Mouse (Mus musculus) hindbrain, embryonic 15.5 days (tissue): ENCODE results near the gene Drap1. TPM values are rescaled to one million over a fixed set of nuclear protein-coding genes. Genes with fewer than 3 reads are reported as not detected.

Experiments
- ATAC-seq: fragments of 200-750 bp; cut with Nextera tagmentation; 2 replicates; pipeline ENCODE4 v1.8.0; 2017; ENCODE audit warnings: low read depth, moderate number of reproducible peaks, moderate TSS enrichment; ENCODE audit not compliant: low FRiP score
- H3K27ac ChIP-seq: fragments of 300-500 bp; sonication (generic); replicated peaks from 2 replicates; pipeline ENCODE4 v1.5.1; 2015; ENCODE audit warnings: mild to moderate bottlenecking, inconsistent platforms
- H3K27me3 ChIP-seq: fragments of 300-500 bp; sonication (generic); 2 replicates; pipeline ENCODE4 v1.6.1; 2015; ENCODE audit warnings: control low read depth, inconsistent platforms
- H3K36me3 ChIP-seq: fragments of 300-500 bp; sonication (generic); 2 replicates; pipeline ENCODE4 v1.6.1; 2015; ENCODE audit warnings: control low read depth, inconsistent platforms
- H3K4me1 ChIP-seq: fragments of 300-500 bp; sonication (generic); replicated peaks from 2 replicates; pipeline ENCODE4 v1.6.1; 2015; ENCODE audit warnings: control low read depth, inconsistent platforms
- H3K4me2 ChIP-seq: fragments of 300-500 bp; sonication (generic); 2 replicates; pipeline ENCODE4 v1.6.1; 2015; ENCODE audit warnings: moderate library complexity, mild to moderate bottlenecking, inconsistent platforms
- H3K4me3 ChIP-seq: fragments of 300-500 bp; sonication (generic); 2 replicates; pipeline ENCODE4 v1.5.1; 2015; ENCODE audit warnings: mild to moderate bottlenecking, inconsistent platforms
- H3K9ac ChIP-seq: fragments of 300-500 bp; sonication (generic); 2 replicates; pipeline ENCODE4 v1.6.1; 2015; ENCODE audit warnings: inconsistent platforms
- H3K9me3 ChIP-seq: fragments of 300-500 bp; sonication (generic); 2 replicates; pipeline ENCODE4 v1.6.1; 2016; ENCODE audit warnings: control low read depth, inconsistent platforms
- WGBS: fragments of 180-500 bp; shearing (Covaris S2); methylation state at CpG from one replicate; pipeline ENCODE4 v1.1.7; 2015; 5-methylcytosine and 5-hydroxymethylcytosine counted together
- polyA plus RNA-seq: library from polyadenylated mRNA; unstranded; fragments of >200 nt; fragmentation: Nextera tagmentation; extraction: Ambion mirVana; gene quantifications from 2 replicates; pipeline ENCODE4 v1.2.1, GENCODE M21; 2015

Drap1 gene
- polyA plus RNA-seq, 1 experiment from 2014 or later: 311 TPM

- ATAC-seq: no peak
- no peaks in the 10 kb centered on the region for H3K27me3 ChIP-seq
- peaks cover 18% of the 10 kb centered on the region for H3K4me1 ChIP-seq
- no peaks in the 10 kb centered on the region for H3K9me3 ChIP-seq
- H3K4me2 ChIP-seq: no peak overlapping the region
- H3K9ac ChIP-seq: no peak overlapping the region
- H3K27ac ChIP-seq: no peak overlapping the region
- WGBS: 57% methylated on average over 4 of the region's 4 CpGs
- H3K4me3 ChIP-seq: no peak overlapping the region
- no peaks in the 10 kb centered on the region for H3K36me3 ChIP-seq
These were observed 31.9 kb downstream of the Drap1 start for GRCm38 (mm10) chr19:5392892-5393291.

DNA sequence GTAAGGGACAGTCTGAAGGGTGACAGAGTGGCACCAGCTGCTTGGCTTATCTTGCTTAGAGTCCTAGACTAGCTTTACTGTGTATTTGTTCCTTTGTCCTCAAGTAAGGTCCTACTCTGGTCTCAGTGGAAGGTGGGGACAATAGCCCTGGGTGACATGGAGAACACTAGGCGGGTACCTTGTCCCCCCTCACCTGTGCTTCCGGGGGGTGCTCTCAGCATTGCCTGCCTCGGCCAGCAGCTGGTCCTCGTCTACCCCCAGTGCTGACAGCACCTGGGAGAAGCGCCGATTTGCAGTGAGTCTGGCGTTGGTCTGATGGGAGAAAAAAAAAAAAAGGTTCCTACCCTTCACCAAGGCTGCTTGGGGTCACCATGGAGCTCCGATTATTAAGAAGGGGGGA, 34.4 kb downstream of the Drap1 start:
- H3K36me3 ChIP-seq: no peaks in the 10 kb centered on the region
- H3K9ac ChIP-seq: no peak overlapping the region
- WGBS: 85% methylated on average over 8 of the region's 8 CpGs
- H3K4me3 ChIP-seq: no peak overlapping the region
- H3K9me3 ChIP-seq: no peaks in the 10 kb centered on the region
- H3K27ac ChIP-seq: no peak overlapping the region
- H3K4me2 ChIP-seq: peak overlapping the region; percentile 89; the same call in 1 of the 2 replicates
- no peaks in the 10 kb centered on the region for H3K27me3 ChIP-seq
- H3K4me1 ChIP-seq: peaks cover 35% of the 10 kb centered on the region
- ATAC-seq: no peak

DNA sequence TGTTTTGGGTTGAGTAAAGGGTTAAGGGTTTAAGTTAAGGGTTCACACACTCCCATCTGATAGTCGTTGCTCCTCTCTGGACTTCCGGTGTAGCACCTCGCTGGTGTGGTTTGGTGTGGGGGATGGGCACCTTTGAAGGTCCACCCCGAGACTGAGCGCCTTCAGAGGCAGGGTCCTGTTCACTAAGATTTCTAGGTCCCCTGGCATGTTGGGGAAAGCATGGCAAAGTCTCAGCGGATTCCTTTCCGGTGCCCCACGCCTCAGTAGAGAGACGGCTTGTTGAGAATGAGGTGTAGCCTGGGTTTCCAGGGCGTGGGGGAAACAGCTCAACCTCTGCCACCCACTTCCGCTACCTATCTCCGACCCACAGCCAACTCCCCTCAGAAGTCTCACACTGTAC, 35.1 kb downstream of the Drap1 start:
- Histone ChIP-seq H3K27ac (no peak overlapping the region), H3K36me3 (peaks cover 5% of the 10 kb centered on the region; the same call in 1 of the 2 replicates), H3K9me3 (no peaks in the 10 kb centered on the region), H3K27me3 (no peaks in the 10 kb centered on the region), H3K4me1 (peaks cover 35% of the 10 kb centered on the region), H3K9ac (no peak overlapping the region), H3K4me2 (peak overlapping the region; percentile 89), H3K4me3 (peak overlapping the region; percentile 91)
- 50% methylated on average over 12 of the region's 12 CpGs for WGBS
- ATAC-seq: no peak

DNA sequence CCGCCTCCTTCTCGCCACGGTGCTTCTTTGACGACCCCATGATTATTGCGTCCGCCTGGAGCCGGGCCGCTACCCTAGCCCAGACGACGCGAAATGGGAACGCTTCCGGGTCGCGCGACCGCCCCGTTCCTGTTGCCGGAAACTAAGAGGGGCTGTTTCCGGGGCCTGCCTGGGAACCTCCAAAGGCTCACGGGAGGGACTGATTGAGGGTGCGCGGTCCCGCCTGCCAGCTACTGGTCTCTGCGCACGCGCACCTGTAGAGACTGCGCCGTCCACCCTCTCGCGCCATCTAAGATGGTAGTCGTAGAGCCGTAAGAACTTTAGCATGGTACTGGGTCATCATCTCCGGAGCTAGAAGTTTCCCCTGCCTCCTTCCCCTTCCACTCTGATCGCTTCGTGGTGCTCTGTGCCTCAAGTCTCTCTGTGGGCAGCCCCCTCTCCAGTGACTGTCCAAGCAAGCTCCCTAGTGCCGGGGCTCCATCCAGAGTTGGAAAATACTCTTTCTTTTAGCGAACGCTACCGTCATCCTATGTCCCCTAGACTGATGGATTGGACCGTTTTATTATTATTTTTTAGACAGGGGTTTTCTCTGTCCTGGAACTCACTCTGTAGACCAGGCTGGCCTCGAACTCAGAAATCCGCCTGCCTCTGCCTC, 36.1 kb downstream of the Drap1 start, which contains the start of gene Sart1:
Sart1 (minus strand) TSS at position 116 of the 655 bp plus-strand sequence.
- Histone ChIP-seq H3K9me3 (no peaks in the 10 kb centered on the region), H3K36me3 (peaks cover 14% of the 10 kb centered on the region), H3K9ac (peak within 1 kb of the TSS; percentile 84), H3K4me3 (peak within 1 kb of the TSS; percentile 91), H3K4me1 (peaks cover 35% of the 10 kb centered on the region), H3K27me3 (no peaks in the 10 kb centered on the region), H3K27ac (peak within 1 kb of the TSS; percentile 82), H3K4me2 (peak within 1 kb of the TSS; percentile 89)
- WGBS: 2% methylated on average over 43 of the region's 43 CpGs
- ATAC-seq: peak; percentile 97

DNA sequence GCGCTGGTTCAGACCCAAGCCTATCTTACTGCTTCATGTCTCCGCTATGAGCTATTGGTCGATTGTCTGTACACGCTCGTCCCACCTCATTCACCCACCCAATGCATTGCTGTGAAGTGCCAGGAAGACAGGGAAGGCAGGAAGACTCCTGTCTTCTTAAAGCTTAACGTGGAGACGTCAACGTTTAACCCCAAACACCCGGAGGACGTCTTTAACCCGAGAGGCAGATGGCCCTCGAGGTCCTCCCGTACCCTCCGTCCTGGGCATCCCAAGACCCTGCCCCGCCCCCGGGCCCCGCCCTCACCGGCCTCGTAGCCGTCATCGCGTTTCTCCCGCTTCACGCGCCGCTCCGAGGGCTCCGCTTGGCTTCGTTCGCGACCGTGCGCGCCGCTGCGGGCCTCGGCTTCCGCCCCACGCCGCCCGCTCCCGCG, 36.8 kb downstream of the Drap1 start:
- Histone ChIP-seq H3K27me3 (no peaks in the 10 kb centered on the region), H3K9ac (peak overlapping the region; percentile 84), H3K4me1 (peaks cover 35% of the 10 kb centered on the region), H3K4me3 (peak overlapping the region; percentile 91), H3K27ac (peak overlapping the region; percentile 82), H3K4me2 (peak overlapping the region; percentile 89), H3K9me3 (no peaks in the 10 kb centered on the region), H3K36me3 (peaks cover 20% of the 10 kb centered on the region)
- WGBS: under 1% methylated on average over 39 of the region's 43 CpGs
- ATAC-seq: peak; percentile 12; the same call in 1 of the 2 replicates

- H3K36me3 ChIP-seq: peaks cover 52% of the 10 kb centered on the region
- ATAC-seq: no peak
These were observed 40.1 kb downstream of the Drap1 start for GRCm38 (mm10) chr19:5384715-5385114.

DNA sequence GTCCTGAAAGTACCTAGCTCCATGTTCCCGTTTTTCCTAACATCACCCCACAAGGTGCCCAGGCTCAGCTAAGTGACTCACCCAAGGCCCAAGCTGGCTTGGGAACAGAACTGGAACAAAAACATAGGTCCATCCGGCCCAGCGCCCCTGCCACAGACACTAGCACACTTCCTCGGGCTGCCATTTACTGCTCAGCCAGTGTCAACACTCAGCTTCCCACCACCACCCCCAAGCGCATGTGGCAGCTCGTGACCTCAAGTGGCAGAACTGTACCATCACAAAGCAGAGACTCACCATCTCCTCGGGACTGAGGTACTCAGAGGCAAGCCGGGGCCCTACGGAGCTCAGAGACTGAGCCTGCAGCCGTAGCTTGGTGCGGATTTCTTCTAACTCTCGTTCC, 41.5 kb downstream of the Drap1 start:
- no peak overlapping the region for H3K4me2 ChIP-seq
- peaks cover 66% of the 10 kb centered on the region for H3K36me3 ChIP-seq
- WGBS: 95% methylated on average over 12 of the region's 12 CpGs
- H3K27ac ChIP-seq: no peak overlapping the region
- H3K4me3 ChIP-seq: no peak overlapping the region
- no peaks in the 10 kb centered on the region for H3K27me3 ChIP-seq
- H3K9ac ChIP-seq: no peak overlapping the region
- H3K4me1 ChIP-seq: peaks cover 17% of the 10 kb centered on the region
- H3K9me3 ChIP-seq: no peaks in the 10 kb centered on the region
- no peak for ATAC-seq

More at GRCm38 (mm10) chr19:5384715-5385114, 40.1 kb downstream of the Drap1 start:
- no peak overlapping the region for H3K4me3 ChIP-seq
- H3K4me2 ChIP-seq: no peak overlapping the region
- no peaks in the 10 kb centered on the region for H3K9me3 ChIP-seq
- H3K27ac ChIP-seq: no peak overlapping the region
- peaks cover 23% of the 10 kb centered on the region for H3K4me1 ChIP-seq
- 93% methylated on average over 8 of the region's 8 CpGs for WGBS
- no peak overlapping the region for H3K9ac ChIP-seq
- no peaks in the 10 kb centered on the region for H3K27me3 ChIP-seq

GRCm38 (mm10) chr19:5377446-5377845, 47.3 kb downstream of the Drap1 start:
- no peak overlapping the region for H3K9ac ChIP-seq
- ATAC-seq: no peak
- H3K36me3 ChIP-seq: peaks cover 68% of the 10 kb centered on the region
- WGBS: 87% methylated on average over 1 of the region's 1 CpGs
- no peak overlapping the region for H3K4me3 ChIP-seq
- H3K27me3 ChIP-seq: no peaks in the 10 kb centered on the region
- no peak overlapping the region for H3K27ac ChIP-seq
- no peaks in the 10 kb centered on the region for H3K9me3 ChIP-seq
- no peaks in the 10 kb centered on the region for H3K4me1 ChIP-seq
- no peak overlapping the region for H3K4me2 ChIP-seq

DNA sequence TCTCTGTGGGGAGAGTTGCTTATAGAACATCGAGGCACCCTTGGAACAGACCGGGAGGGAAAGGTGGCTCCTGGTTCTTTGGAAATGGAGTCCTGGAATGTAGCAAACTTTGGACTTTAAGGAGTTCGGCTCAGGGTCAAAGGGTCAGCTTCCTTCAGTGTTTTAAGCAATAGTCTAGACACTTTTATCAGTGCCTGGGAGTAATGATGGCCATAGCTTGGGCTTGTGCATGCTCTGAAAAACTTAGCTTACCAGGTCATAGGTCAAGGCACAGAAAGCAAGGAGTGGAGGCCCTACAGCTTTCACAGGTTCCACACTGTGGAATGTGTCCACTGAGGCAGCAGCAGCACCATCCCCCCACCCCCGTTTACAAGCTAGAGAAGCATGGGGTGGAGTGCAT, 50.0 kb downstream of the Drap1 start:
- no peak for ATAC-seq
- Histone ChIP-seq H3K27me3 (no peaks in the 10 kb centered on the region), H3K9me3 (no peaks in the 10 kb centered on the region), H3K9ac (no peak overlapping the region), H3K4me2 (no peak overlapping the region), H3K4me3 (no peak overlapping the region), H3K4me1 (no peaks in the 10 kb centered on the region), H3K27ac (no peak overlapping the region), H3K36me3 (peaks cover 65% of the 10 kb centered on the region)
- 90% methylated on average over 4 of the region's 4 CpGs for WGBS

- no peaks in the 10 kb centered on the region for H3K27me3 ChIP-seq
- H3K36me3 ChIP-seq: peaks cover 65% of the 10 kb centered on the region
- no peak overlapping the region for H3K27ac ChIP-seq
- H3K4me1 ChIP-seq: no peaks in the 10 kb centered on the region
- H3K4me3 ChIP-seq: no peak overlapping the region
- no peak for ATAC-seq
- no peaks in the 10 kb centered on the region for H3K9me3 ChIP-seq
- WGBS: 88% methylated on average over 4 of the region's 4 CpGs
- no peak overlapping the region for H3K4me2 ChIP-seq
- H3K9ac ChIP-seq: no peak overlapping the region
These were observed 50.6 kb downstream of the Drap1 start for GRCm38 (mm10) chr19:5374177-5374576.
